Mouse (Mus musculus): Measurements from ENCODE around the gene Ngly1. TPM values are rescaled to one million over a fixed set of nuclear protein-coding genes. Genes with fewer than 3 reads are reported as not detected.
A peak's percentile ranks its signal among the peaks of the same experiment; 100 is the strongest.
"Not testable (repeated sequence)": the region's sequence is repeated elsewhere in the genome, so short reads cannot be mapped to it uniquely, and the experiment has no call there.

The Ngly1 gene
- total RNA-seq, 2 experiments from 2014 or later = 27.5 to 28.6 TPM

GRCm38 (mm10) chr14:16279196-16279595 lies 30.1 kb downstream of the Ngly1 start:
- TF ChIP-seq CTCF (conservative IDR thresholded peaks at IDR 0.05) = no peak
- H3K4me3 ChIP-seq = no peak overlapping the region
- H3K27ac ChIP-seq = no peak overlapping the region
- DNase-seq (ENCODE audit: low spot score in 2 of 2) = no peak

GRCm38 (mm10) chr14:16283966-16284365 lies 34.9 kb downstream of the Ngly1 start:
- no peak for TF ChIP-seq CTCF (conservative IDR thresholded peaks at IDR 0.05)
- Histone ChIP-seq H3K4me3 (no peak overlapping the region), H3K27ac (no peak overlapping the region)
- no peak for DNase-seq (ENCODE audit: low spot score in 2 of 2)

GRCm38 (mm10) chr14:16292371-16292770 lies 43.3 kb downstream of the Ngly1 start:
- no peak overlapping the region for H3K4me3 ChIP-seq
- H3K27ac ChIP-seq = peak overlapping the region; percentile 34; the same call in 1 of the 2 replicates
- TF ChIP-seq CTCF (conservative IDR thresholded peaks at IDR 0.05) = no peak
- DNase-seq (ENCODE audit: low spot score in 2 of 2) = no peak

- no peak for DNase-seq (ENCODE audit: low spot score in 2 of 2)
- no peak overlapping the region for H3K4me3 ChIP-seq
- no peak for TF ChIP-seq CTCF (conservative IDR thresholded peaks at IDR 0.05)
- peak overlapping the region; percentile 12; the same call in 1 of the 2 replicates for H3K27ac ChIP-seq
Measured at GRCm38 (mm10) chr14:16293015-16293414, 43.9 kb downstream of the Ngly1 start.

GRCm38 (mm10) chr14:16293921-16294320 lies 44.8 kb downstream of the Ngly1 start:
- TF ChIP-seq CTCF (conservative IDR thresholded peaks at IDR 0.05) = no peak
- H3K4me3 ChIP-seq = no peak overlapping the region
- H3K27ac ChIP-seq = no peak overlapping the region
- DNase-seq (ENCODE audit: low spot score in 2 of 2) = no peak

- DNase-seq (ENCODE audit: low spot score in 2 of 2) = no peak
- TF ChIP-seq CTCF (conservative IDR thresholded peaks at IDR 0.05) = no peak
- peak overlapping the region; percentile 77 for H3K27ac ChIP-seq
- H3K4me3 ChIP-seq = no peak overlapping the region
Measured at GRCm38 (mm10) chr14:16296816-16297468, 47.9 kb downstream of the Ngly1 start.

GRCm38 (mm10) chr14:16301735-16302134 lies 52.7 kb downstream of the Ngly1 start:
- TF ChIP-seq CTCF (conservative IDR thresholded peaks at IDR 0.05) = no peak
- H3K4me3 ChIP-seq = no peak overlapping the region
- no peak overlapping the region for H3K27ac ChIP-seq
- DNase-seq (ENCODE audit: low spot score in 2 of 2) = no peak

- no peak for DNase-seq (ENCODE audit: low spot score in 2 of 2)
- Histone ChIP-seq H3K4me3 (no peak overlapping the region), H3K27ac (no peak overlapping the region)
- TF ChIP-seq CTCF (conservative IDR thresholded peaks at IDR 0.05) = no peak
Measured at GRCm38 (mm10) chr14:16302688-16303087, 53.6 kb downstream of the Ngly1 start.

- DNase-seq (ENCODE audit: low spot score in 2 of 2) = no peak
- TF ChIP-seq CTCF (conservative IDR thresholded peaks at IDR 0.05) = no peak
- Histone ChIP-seq H3K4me3 (no peak overlapping the region), H3K27ac (no peak overlapping the region)
Measured at GRCm38 (mm10) chr14:16310791-16311190, 61.7 kb downstream of the Ngly1 start.

- DNase-seq (ENCODE audit: low spot score in 2 of 2) = no peak
- no peak overlapping the region for H3K27ac ChIP-seq
- no peak overlapping the region for H3K4me3 ChIP-seq
- no peak for TF ChIP-seq CTCF (conservative IDR thresholded peaks at IDR 0.05)
Measured at GRCm38 (mm10) chr14:16312599-16312998, 63.5 kb downstream of the Ngly1 start.

GRCm38 (mm10) chr14:16313073-16313472 lies 64.0 kb downstream of the Ngly1 start:
- not testable (repeated sequence) for H3K4me3 ChIP-seq; DNase-seq (ENCODE audit: low spot score in 2 of 2); H3K27ac ChIP-seq

GRCm38 (mm10) chr14:16313936-16314521 lies 64.9 kb downstream of the Ngly1 start:
- no peak for DNase-seq (ENCODE audit: low spot score in 2 of 2)
- Histone ChIP-seq H3K4me3 (no peak overlapping the region), H3K27ac (peak overlapping the region; percentile 53; the same call in 1 of the 2 replicates)
- TF ChIP-seq CTCF (conservative IDR thresholded peaks at IDR 0.05) = no peak

- DNase-seq (ENCODE audit: low spot score in 2 of 2) = no peak
Measured at GRCm38 (mm10) chr14:16314842-16315241, 65.8 kb downstream of the Ngly1 start.

GRCm38 (mm10) chr14:16316715-16317114 lies 67.6 kb downstream of the Ngly1 start:
- TF ChIP-seq CTCF (conservative IDR thresholded peaks at IDR 0.05) = no peak
- Histone ChIP-seq H3K4me3 (no peak overlapping the region), H3K27ac (no peak overlapping the region)
- no peak for DNase-seq (ENCODE audit: low spot score in 2 of 2)

More at GRCm38 (mm10) chr14:16314842-16315241, 65.8 kb downstream of the Ngly1 start:
- H3K27ac ChIP-seq = no peak overlapping the region
- no peak overlapping the region for H3K4me3 ChIP-seq
- no peak for TF ChIP-seq CTCF (conservative IDR thresholded peaks at IDR 0.05)
